Mouse (Mus musculus) heart, adult 2 months (tissue): ENCODE results near the gene Atp6v0c. TPM values are rescaled to one million over a fixed set of nuclear protein-coding genes. Genes with fewer than 3 reads are reported as not detected.

Experiments
- DNase-seq, 2 experiments: peaks; one replicate each; pipeline ENCODE4 v3.0.0; 2021
- H3K27ac ChIP-seq: fragments of 200-600 bp; 2 replicates; pipeline ENCODE4 v1.8.1; 2022
- H3K27me3 ChIP-seq: fragments of 200-500 bp; 2 replicates; pipeline ENCODE4 v1.6.1; 2012; ENCODE audit warnings: mild to moderate bottlenecking, low read length, inconsistent platforms, mixed read lengths; ENCODE audit not compliant: control insufficient read depth, insufficient read depth
- H3K36me3 ChIP-seq: fragments of 200-500 bp; 2 replicates; pipeline ENCODE4 v1.6.1; 2012; ENCODE audit warnings: low read length, inconsistent platforms; ENCODE audit not compliant: control insufficient read depth, insufficient read depth
- H3K4me1 ChIP-seq: fragments of 200-500 bp; 2 replicates; pipeline ENCODE4 v1.6.1; 2011; ENCODE audit warnings: low read length; ENCODE audit not compliant: control insufficient read depth, insufficient read depth
- H3K4me3 ChIP-seq: fragments of 200-600 bp; 2 replicates; pipeline ENCODE4 v1.8.1; 2022
- H3K79me2 ChIP-seq: fragments of 200-500 bp; replicated peaks from 2 replicates; pipeline ENCODE4 v1.6.1; 2012; ENCODE audit warnings: mild to moderate bottlenecking, inconsistent platforms, low read length, moderate library complexity, mixed read lengths; ENCODE audit not compliant: control insufficient read depth, insufficient read depth
- H3K9ac ChIP-seq: fragments of 200-500 bp; 2 replicates; pipeline ENCODE4 v1.6.1; 2012; ENCODE audit warnings: low read depth, mild to moderate bottlenecking, control low read depth, inconsistent platforms, low read length, mixed read lengths
- CTCF ChIP-seq: fragments of 200-600 bp; IDR thresholded peaks from 2 replicates; pipeline ENCODE4 v1.8.1; 2022; ENCODE audit warnings: antibody characterized with exemption, mild to moderate bottlenecking, moderate library complexity
- EP300 ChIP-seq: fragments of 200-500 bp; IDR thresholded peaks from 2 replicates; pipeline ENCODE4 v1.6.1; 2011; ENCODE audit warnings: low read depth, low read length, control low read depth; ENCODE audit not compliant: insufficient read depth
- POLR2A ChIP-seq: fragments of 200-500 bp; IDR thresholded peaks from 2 replicates; pipeline ENCODE4 v1.6.1; 2011; ENCODE audit warnings: mild to moderate bottlenecking, low read depth, low read length, control low read depth; ENCODE audit not compliant: insufficient read depth
- WGBS: fragments of 180-500 bp; shearing (Covaris S2); methylation state at CpG from one replicate; pipeline ENCODE4 v1.1.7; 2018; 5-methylcytosine and 5-hydroxymethylcytosine counted together
- intact Hi-C: fragments of 180-260 bp; cut with DNase I; formaldehyde crosslinking; loops from one replicate; pipeline ENCODE4 v1.15.1; 2025
- polyA plus RNA-seq: library from polyadenylated mRNA; depleted of rRNA; stranded (reverse); fragments of >200 nt; gene quantifications from 2 replicates; pipeline ENCODE4 v1.2.3, GENCODE M21; 2012
- total RNA-seq, 2 experiments: library from RNA; stranded (reverse); gene quantifications; 2 replicates each; pipeline ENCODE4 v1.2.3; 2021

Atp6v0c gene
- total and polyA plus RNA-seq, 3 experiments = 219 to 732 (median 255) TPM

GRCm38 (mm10) chr17:24206451-24207351 lies 37.2 kb upstream of the Atp6v0c start:
- intact Hi-C loops = loop anchor here (1.0 kb wide), 1 partner anchor 14 kb away; the partner anchor contains the start of gene Tedc2
- peaks cover 18% of the 10 kb centered on the region for H3K4me1 ChIP-seq
- 13% methylated on average over 62 of the region's 62 CpGs for WGBS
- no peaks in the 10 kb centered on the region for H3K79me2 ChIP-seq
- H3K4me3 ChIP-seq = peak overlapping the region; percentile 59
- DNase-seq = peak; percentile 61 to 63
- no peaks in the 10 kb centered on the region for H3K27me3 ChIP-seq
- no peak overlapping the region for H3K27ac ChIP-seq
- no peaks in the 10 kb centered on the region for H3K36me3 ChIP-seq
- TF ChIP-seq CTCF = peak; percentile 25
- TF ChIP-seq EP300 = no peak
- no peak for TF ChIP-seq POLR2A
- peak overlapping the region; percentile 21 for H3K9ac ChIP-seq

GRCm38 (mm10) chr17:24205908-24206361 lies 36.4 kb upstream of the Atp6v0c start:
- H3K27ac ChIP-seq = peak overlapping the region; percentile 69

GRCm38 (mm10) chr17:24205284-24205888 lies 35.9 kb upstream of the Atp6v0c start, which contains the start of gene Tbc1d24:
Tbc1d24 (minus strand) TSS chr17:24205562.
- Histone ChIP-seq H3K27me3 (no peaks in the 10 kb centered on the region), H3K27ac (peak within 1 kb of the TSS; percentile 69), H3K9ac (peak within 1 kb of the TSS; percentile 88), H3K4me3 (peak within 1 kb of the TSS; percentile 59), H3K4me1 (peaks cover 18% of the 10 kb centered on the region), H3K79me2 (no peaks in the 10 kb centered on the region), H3K36me3 (no peaks in the 10 kb centered on the region)
- DNase-seq = peak; percentile 94 to 95
- WGBS = under 1% methylated on average over 65 of the region's 65 CpGs
- TF ChIP-seq POLR2A (peak; percentile 61), CTCF (no peak)
- intact Hi-C loops = loop anchor here (2.0 kb wide), 1 partner anchor 45 kb away; the partner anchor contains the start of gene Ccnf

More at GRCm38 (mm10) chr17:24205908-24206361, 36.4 kb upstream of the Atp6v0c start:
- peak overlapping the region; percentile 59 for H3K4me3 ChIP-seq
- intact Hi-C loops = loop anchor here (2.0 kb wide), 1 partner anchor 45 kb away; the partner anchor contains the start of gene Ccnf
- no peaks in the 10 kb centered on the region for H3K36me3 ChIP-seq
- TF ChIP-seq EP300 (no peak), POLR2A (no peak), CTCF (no peak)
- WGBS = 6% methylated on average over 15 of the region's 15 CpGs
- no peaks in the 10 kb centered on the region for H3K79me2 ChIP-seq
- H3K9ac ChIP-seq = peak overlapping the region; percentile 27
- peaks cover 18% of the 10 kb centered on the region for H3K4me1 ChIP-seq
- H3K27me3 ChIP-seq = no peaks in the 10 kb centered on the region
- DNase-seq = peak in 1 of 2 experiments; percentile 19

GRCm38 (mm10) chr17:24204846-24205245 lies 35.3 kb upstream of the Atp6v0c start:
- intact Hi-C loops = loop anchor here (2.0 kb wide), 1 partner anchor 46 kb away; the partner anchor contains the start of gene Ccnf
- peak overlapping the region; percentile 69 for H3K27ac ChIP-seq
- peaks cover 18% of the 10 kb centered on the region for H3K4me1 ChIP-seq

GRCm38 (mm10) chr17:24203611-24204534 lies 34.4 kb upstream of the Atp6v0c start:
- H3K27ac ChIP-seq = no peak overlapping the region

More at GRCm38 (mm10) chr17:24204846-24205245, 35.3 kb upstream of the Atp6v0c start:
- no peak for TF ChIP-seq CTCF
- TF ChIP-seq EP300 = no peak
- TF ChIP-seq POLR2A = no peak
- Histone ChIP-seq H3K36me3 (no peaks in the 10 kb centered on the region), H3K27me3 (no peaks in the 10 kb centered on the region), H3K9ac (peak overlapping the region; percentile 88), H3K4me3 (peak overlapping the region; percentile 59), H3K79me2 (no peaks in the 10 kb centered on the region)
- 4% methylated on average over 7 of the region's 7 CpGs for WGBS
- no peak for DNase-seq

More at GRCm38 (mm10) chr17:24203611-24204534, 34.4 kb upstream of the Atp6v0c start:
- no peak overlapping the region for H3K4me3 ChIP-seq
- intact Hi-C loops = loop anchor here (2.0 kb wide), 1 partner anchor 47 kb away; the partner anchor contains the start of gene Ccnf
- WGBS = 48% methylated on average over 3 of the region's 3 CpGs
- no peaks in the 10 kb centered on the region for H3K79me2 ChIP-seq
- H3K27me3 ChIP-seq = no peaks in the 10 kb centered on the region
- TF ChIP-seq POLR2A (no peak), CTCF (no peak), EP300 (no peak)
- peaks cover 19% of the 10 kb centered on the region for H3K4me1 ChIP-seq
- no peaks in the 10 kb centered on the region for H3K36me3 ChIP-seq
- no peak for DNase-seq
- H3K9ac ChIP-seq = no peak overlapping the region
